Mouse (Mus musculus): ENCODE results near the gene Itpk1. TPM values are rescaled to one million over a fixed set of nuclear protein-coding genes. Genes with fewer than 3 reads are reported as not detected.

Itpk1 gene
- total RNA-seq, 2 experiments from 2014 or later = 74.9 to 76.2 TPM

GRCm38 (mm10) chr12:102672857-102673839, 31.6 kb downstream of the Itpk1 start:
- no peak for DNase-seq (ENCODE audit: low spot score in 2 of 2)
- intact Hi-C loops (cut with DNase I) = no loop called here

GRCm38 (mm10) chr12:102672176-102672575, 32.6 kb downstream of the Itpk1 start:
- intact Hi-C loops (cut with DNase I) = no loop called here
- DNase-seq (ENCODE audit: low spot score in 2 of 2) = no peak

GRCm38 (mm10) chr12:102670848-102671247, 33.9 kb downstream of the Itpk1 start:
- no peak for DNase-seq (ENCODE audit: low spot score in 2 of 2)
- intact Hi-C loops (cut with DNase I) = no loop called here

- DNase-seq (ENCODE audit: low spot score in 2 of 2) = no peak
- intact Hi-C loops (cut with DNase I) = no loop called here
Observed at GRCm38 (mm10) chr12:102665465-102666202, 39.1 kb downstream of the Itpk1 start.

DNA sequence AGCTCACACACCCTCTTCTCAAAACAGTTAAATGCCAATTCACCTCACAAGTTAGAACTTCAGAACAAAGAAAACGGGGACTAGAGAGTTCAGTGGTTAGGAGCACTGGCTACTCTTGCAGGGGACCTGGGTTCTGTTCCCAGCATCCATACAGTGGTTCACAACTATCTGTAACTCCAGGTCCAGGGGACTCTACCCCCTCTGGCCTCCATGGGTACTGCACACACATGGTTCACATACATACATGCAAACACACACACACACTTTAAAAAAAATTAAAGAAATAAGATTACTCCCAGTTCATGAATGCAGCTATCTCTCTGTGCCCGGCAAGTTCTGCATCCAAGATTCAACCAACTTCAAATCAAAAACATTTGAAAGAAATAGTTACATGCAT, 40.7 kb downstream of the Itpk1 start:
- no peak for DNase-seq (ENCODE audit: low spot score in 2 of 2)
- intact Hi-C loops (cut with DNase I) = no loop called here

DNA sequence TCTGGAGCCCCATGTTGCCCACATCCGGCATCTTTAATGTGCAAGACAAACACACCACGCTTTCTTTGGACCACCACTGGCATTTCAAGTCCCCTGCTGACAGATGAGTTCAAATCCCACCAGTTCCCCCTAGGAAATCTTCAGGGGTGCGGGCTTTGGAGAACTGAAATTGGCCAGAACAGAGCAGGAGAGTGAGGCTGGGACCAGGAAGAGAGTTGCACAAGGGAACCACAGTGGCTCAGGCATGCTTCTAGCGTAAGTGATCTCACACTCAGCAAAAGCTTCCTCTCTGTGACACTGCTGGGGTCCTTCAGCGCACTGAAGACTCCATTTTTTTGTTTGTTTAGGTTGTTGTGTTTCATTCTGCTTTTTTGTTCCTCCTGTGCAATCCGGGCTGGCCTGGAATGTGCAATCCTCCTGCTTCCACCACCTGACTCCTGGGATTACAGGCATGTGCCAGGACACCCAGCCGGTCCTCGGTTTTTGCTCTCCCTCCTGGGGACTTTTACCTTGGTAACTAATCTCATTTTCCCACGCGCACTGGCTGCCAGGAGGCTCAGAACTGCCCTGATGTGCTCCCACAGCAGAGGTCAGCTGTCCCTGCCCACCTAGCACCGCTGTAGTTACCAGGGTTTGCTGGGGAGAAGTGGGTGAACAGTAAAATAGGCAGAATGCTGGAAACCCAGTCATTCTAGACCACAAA, 41.2 kb downstream of the Itpk1 start:
- intact Hi-C loops (cut with DNase I) = no loop called here
- no peak for DNase-seq (ENCODE audit: low spot score in 2 of 2)

DNA sequence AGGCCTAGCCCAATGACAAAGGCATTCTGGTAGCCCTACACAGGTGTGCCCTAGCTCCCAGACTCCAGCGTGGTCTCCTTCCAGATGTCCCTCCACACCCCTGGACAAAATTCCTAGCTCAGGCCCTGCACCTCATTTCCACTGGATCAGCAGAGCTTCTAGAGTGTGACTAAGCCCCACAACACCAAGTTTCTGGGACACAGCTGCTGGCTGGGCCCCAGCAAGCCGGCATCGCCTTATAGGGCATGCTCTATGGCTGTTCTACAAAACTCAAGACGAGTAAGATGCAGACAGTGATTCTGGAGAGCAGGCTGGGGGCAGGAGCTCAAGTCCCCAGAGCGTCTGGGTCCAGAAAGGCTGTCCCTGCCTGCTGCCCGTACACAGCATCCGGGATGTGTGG, 43.0 kb downstream of the Itpk1 start:
- peak in 1 of 2 experiments; percentile 55 for DNase-seq (ENCODE audit: low spot score in 2 of 2)
- intact Hi-C loops (cut with DNase I) = no loop called here

GRCm38 (mm10) chr12:102660906-102661651, 43.7 kb downstream of the Itpk1 start:
- intact Hi-C loops (cut with DNase I) = no loop called here
- no peak for DNase-seq (ENCODE audit: low spot score in 2 of 2)

DNA sequence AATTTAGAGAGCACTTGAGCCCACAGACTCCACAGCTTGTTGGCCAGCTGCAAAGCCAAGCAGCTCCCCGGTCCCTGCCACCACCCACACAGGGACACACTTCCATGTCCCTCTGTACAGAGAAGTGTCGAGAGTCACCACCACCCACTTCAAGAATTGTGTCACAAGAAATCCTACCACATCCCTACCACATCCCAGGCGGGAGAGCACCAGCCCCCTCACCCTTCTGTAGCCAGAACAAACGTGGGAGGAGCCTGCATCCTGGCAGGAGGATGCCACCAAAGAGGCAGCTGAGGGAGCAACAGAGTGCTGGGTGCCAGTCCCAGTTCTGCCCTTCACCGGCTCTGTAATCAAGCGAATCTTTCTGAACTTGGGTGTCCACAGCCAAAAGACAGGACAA, 51.7 kb downstream of the Itpk1 start:
- DNase-seq (ENCODE audit: low spot score in 2 of 2) = peak; percentile 46 to 73
- intact Hi-C loops (cut with DNase I) = no loop called here

DNA sequence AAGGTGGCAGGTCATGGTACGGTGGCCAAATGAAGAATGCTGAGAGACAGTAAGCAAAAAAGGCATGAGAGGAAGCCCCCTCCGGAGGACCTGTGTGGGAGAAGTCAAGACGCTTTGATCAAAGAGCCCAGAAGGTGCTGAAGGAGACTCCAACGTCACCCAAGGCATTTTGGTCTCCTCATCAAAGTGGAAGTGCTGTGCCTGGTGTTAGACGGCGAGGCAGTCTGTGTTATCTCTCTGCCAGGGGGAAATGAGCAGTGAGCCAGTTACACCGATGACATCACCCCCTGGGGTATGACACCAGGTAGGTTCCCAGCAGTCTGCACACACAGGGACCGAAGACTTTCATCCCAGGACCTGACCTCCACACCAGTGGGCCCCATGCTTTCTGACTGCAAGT, 52.3 kb downstream of the Itpk1 start:
- DNase-seq (ENCODE audit: low spot score in 2 of 2) = no peak
- intact Hi-C loops (cut with DNase I) = no loop called here

- intact Hi-C loops (cut with DNase I) = no loop called here
- no peak for DNase-seq (ENCODE audit: low spot score in 2 of 2)
Observed at GRCm38 (mm10) chr12:102651871-102652270, 52.9 kb downstream of the Itpk1 start.

GRCm38 (mm10) chr12:102651401-102651800, 53.3 kb downstream of the Itpk1 start:
- intact Hi-C loops (cut with DNase I) = no loop called here
- no peak for DNase-seq (ENCODE audit: low spot score in 2 of 2)

- intact Hi-C loops (cut with DNase I) = no loop called here
- DNase-seq (ENCODE audit: low spot score in 2 of 2) = no peak
Observed at GRCm38 (mm10) chr12:102650649-102651048, 54.1 kb downstream of the Itpk1 start.

DNA sequence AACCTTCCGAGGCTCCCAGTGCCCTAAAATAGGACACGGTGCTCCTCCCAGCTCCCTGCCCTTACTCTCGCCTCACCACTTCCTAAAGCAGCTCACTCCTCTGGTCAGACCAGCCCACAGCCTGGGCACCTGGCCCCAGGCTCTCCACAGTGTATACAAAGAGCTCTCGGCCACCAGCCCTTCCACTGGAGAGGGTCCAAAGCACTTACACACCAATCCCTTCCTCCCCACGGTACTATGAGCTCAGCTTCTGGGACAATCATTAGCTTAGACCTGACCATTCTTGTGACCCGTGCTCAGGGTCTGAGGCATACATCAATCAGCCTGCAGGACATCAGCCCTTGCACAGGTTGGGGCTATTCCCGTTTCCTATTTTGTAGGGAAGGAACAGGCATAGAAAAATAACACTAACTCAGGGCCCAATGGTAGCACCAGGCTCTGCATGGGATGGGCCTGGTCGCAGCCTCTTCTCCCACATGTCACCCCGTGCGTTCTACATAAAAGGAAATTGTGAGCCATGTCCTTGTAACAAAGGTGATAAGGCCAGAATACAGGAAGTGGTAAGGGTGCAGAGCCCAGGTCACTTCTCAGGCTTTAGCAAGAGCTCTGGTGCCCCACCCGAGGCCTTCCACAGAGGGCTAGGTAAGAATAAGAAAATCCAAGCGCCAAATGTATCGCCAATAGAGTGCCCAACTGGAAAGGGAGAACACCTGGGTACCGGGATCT, 56.7 kb downstream of the Itpk1 start:
- intact Hi-C loops (cut with DNase I) = no loop called here
- DNase-seq (ENCODE audit: low spot score in 2 of 2) = no peak

GRCm38 (mm10) chr12:102646586-102647260, 58.0 kb downstream of the Itpk1 start:
- intact Hi-C loops (cut with DNase I) = no loop called here
- no peak for DNase-seq (ENCODE audit: low spot score in 2 of 2)

GRCm38 (mm10) chr12:102645911-102646585, 58.7 kb downstream of the Itpk1 start:
- no peak for DNase-seq (ENCODE audit: low spot score in 2 of 2)
- intact Hi-C loops (cut with DNase I) = no loop called here

- DNase-seq (ENCODE audit: low spot score in 2 of 2) = no peak
Observed at GRCm38 (mm10) chr12:102643316-102643715, 61.4 kb downstream of the Itpk1 start.

More at GRCm38 (mm10) chr12:102643316-102643715, 61.4 kb downstream of the Itpk1 start:
- intact Hi-C loops (cut with DNase I) = no loop called here
